Mouse (Mus musculus) limb, embryonic 11.5 days (tissue): Measurements from ENCODE around the gene Gm4871. TPM values are rescaled to one million over a fixed set of nuclear protein-coding genes. Genes with fewer than 3 reads are reported as not detected.
"Not testable (repeated sequence)": the region's sequence is repeated elsewhere in the genome, so short reads cannot be mapped to it uniquely, and the experiment has no call there.

Experiments used
- ATAC-seq: fragments of 200-750 bp; cut with Nextera tagmentation; 2 replicates; pipeline ENCODE4 v1.8.0; 2017; ENCODE audit warnings: low read depth; ENCODE audit not compliant: insufficient number of reproducible peaks, low FRiP score, low TSS enrichment
- DNase-seq: peaks from one replicate; pipeline ENCODE4 v3.0.0-alpha.2; 2015; ENCODE audit warnings: low spot score
- H3K27ac ChIP-seq: fragments of 300-500 bp; sonication (generic); replicated peaks from 2 replicates; pipeline ENCODE4 v1.5.1; 2014; ENCODE audit warnings: low read depth, mild to moderate bottlenecking, low read length
- H3K27me3 ChIP-seq: fragments of 300-500 bp; sonication (generic); 2 replicates; pipeline ENCODE4 v1.6.1; 2014; ENCODE audit warnings: mild to moderate bottlenecking, low read length, mixed read lengths; ENCODE audit not compliant: control insufficient read depth, insufficient read depth
- H3K36me3 ChIP-seq: fragments of 300-500 bp; sonication (generic); 2 replicates; pipeline ENCODE4 v1.6.1; 2014; ENCODE audit warnings: mild to moderate bottlenecking, low read length, moderate library complexity, mixed read lengths; ENCODE audit not compliant: control insufficient read depth, insufficient read depth
- H3K4me1 ChIP-seq: fragments of 300-500 bp; sonication (generic); 2 replicates; pipeline ENCODE4 v1.6.1; 2014; ENCODE audit warnings: low read length, mixed read lengths; ENCODE audit not compliant: control insufficient read depth, insufficient read depth
- H3K4me2 ChIP-seq: fragments of 300-500 bp; sonication (generic); 2 replicates; pipeline ENCODE4 v1.6.1; 2014; ENCODE audit warnings: low read depth, mild to moderate bottlenecking, moderate library complexity; ENCODE audit not compliant: severe bottlenecking
- H3K4me3 ChIP-seq: fragments of 300-500 bp; sonication (generic); 2 replicates; pipeline ENCODE4 v1.5.1; 2014; ENCODE audit warnings: low read depth, low read length
- H3K9ac ChIP-seq: fragments of 300-500 bp; sonication (generic); 2 replicates; pipeline ENCODE4 v1.6.1; 2014; ENCODE audit warnings: mild to moderate bottlenecking, low read length
- H3K9me3 ChIP-seq: fragments of 300-500 bp; sonication (generic); 2 replicates; pipeline ENCODE4 v1.6.1; 2016; ENCODE audit warnings: low read length; ENCODE audit not compliant: control insufficient read depth
- WGBS: fragments of 180-500 bp; shearing (Covaris S2); extraction: QIAGEN DNeasy Blood & Tissue Kit; methylation state at CpG from one replicate; pipeline ENCODE4 v1.1.7; 2014; 5-methylcytosine and 5-hydroxymethylcytosine counted together
- polyA plus RNA-seq: library from polyadenylated mRNA; unstranded; fragments of >200 nt; fragmentation: Nextera tagmentation; extraction: Ambion mirVana; gene quantifications from 2 replicates; pipeline ENCODE4 v1.2.1, GENCODE M21; 2014

Gene Gm4871
- polyA plus RNA-seq, 1 experiment from 2014 or later, result not detected

- no peaks in the 10 kb centered on the region for H3K27me3 ChIP-seq
- DNase-seq (no peak), ATAC-seq (no peak)
- H3K4me1 ChIP-seq, result no peaks in the 10 kb centered on the region
- H3K36me3 ChIP-seq, result no peaks in the 10 kb centered on the region
- no peak overlapping the region for H3K4me2 ChIP-seq
- H3K9me3 ChIP-seq, result no peaks in the 10 kb centered on the region
- H3K9ac ChIP-seq, result no peak overlapping the region
- H3K27ac ChIP-seq, result no peak overlapping the region
- no peak overlapping the region for H3K4me3 ChIP-seq
- 86% methylated on average over 7 of the region's 7 CpGs for WGBS
Observed at GRCm38 (mm10) chr5:145058722-145059121, 26.2 kb upstream of the Gm4871 start.

- Histone ChIP-seq H3K4me3 (no peak overlapping the region), H3K9me3 (no peaks in the 10 kb centered on the region), H3K9ac (no peak overlapping the region), H3K27ac (no peak overlapping the region), H3K4me1 (no peaks in the 10 kb centered on the region), H3K36me3 (no peaks in the 10 kb centered on the region), H3K27me3 (no peaks in the 10 kb centered on the region), H3K4me2 (no peak overlapping the region)
- ATAC-seq, result no peak
- DNase-seq, result no peak
- WGBS, result 82% methylated on average over 8 of the region's 8 CpGs
Observed at GRCm38 (mm10) chr5:145057907-145058306, 25.4 kb upstream of the Gm4871 start.

- not testable (repeated sequence) for H3K4me1 ChIP-seq, H3K9me3 ChIP-seq, H3K9ac ChIP-seq, H3K36me3 ChIP-seq, DNase-seq, ATAC-seq, H3K4me2 ChIP-seq, H3K4me3 ChIP-seq, H3K27ac ChIP-seq, H3K27me3 ChIP-seq
- WGBS, result 62% methylated on average over 3 of the region's 3 CpGs
Observed at GRCm38 (mm10) chr5:145054187-145054586, 21.6 kb upstream of the Gm4871 start.

GRCm38 (mm10) chr5:145042690-145043089, 10.1 kb upstream of the Gm4871 start, which contains the start of gene 1700018F24Rik:
Gene 1700018F24Rik, plus strand, starts transcription at chr5:145042990.
- not testable (repeated sequence) for H3K4me1 ChIP-seq, H3K4me3 ChIP-seq, DNase-seq, H3K36me3 ChIP-seq, H3K27me3 ChIP-seq, ATAC-seq, H3K27ac ChIP-seq, H3K9ac ChIP-seq, H3K4me2 ChIP-seq, H3K9me3 ChIP-seq
- 76% methylated on average over 3 of the region's 3 CpGs for WGBS

- Histone ChIP-seq H3K4me3 (no peak overlapping the region), H3K4me2 (no peak overlapping the region), H3K36me3 (no peaks in the 10 kb centered on the region), H3K27me3 (no peaks in the 10 kb centered on the region), H3K9ac (no peak overlapping the region), H3K9me3 (no peaks in the 10 kb centered on the region), H3K4me1 (no peaks in the 10 kb centered on the region), H3K27ac (no peak overlapping the region)
- ATAC-seq (no peak), DNase-seq (peak; percentile 54)
- 45% methylated on average over 4 of the region's 4 CpGs for WGBS
Observed at GRCm38 (mm10) chr5:145041628-145042027, 9.1 kb upstream of the Gm4871 start.

- not testable (repeated sequence) for H3K27me3 ChIP-seq, H3K9me3 ChIP-seq, DNase-seq, H3K4me3 ChIP-seq, ATAC-seq, H3K9ac ChIP-seq, H3K4me1 ChIP-seq, H3K27ac ChIP-seq, H3K4me2 ChIP-seq, H3K36me3 ChIP-seq
- 72% methylated on average over 1 of the region's 1 CpGs for WGBS
Observed at GRCm38 (mm10) chr5:145030476-145030875, 2.1 kb downstream of the Gm4871 start.

GRCm38 (mm10) chr5:145020712-145021111, 11.8 kb downstream of the Gm4871 start:
- ATAC-seq, H3K27me3 ChIP-seq, H3K27ac ChIP-seq, DNase-seq, H3K4me1 ChIP-seq, H3K9me3 ChIP-seq, H3K4me2 ChIP-seq, H3K36me3 ChIP-seq, H3K9ac ChIP-seq, H3K4me3 ChIP-seq: not testable (repeated sequence)
- WGBS, result 65% methylated on average over 1 of the region's 1 CpGs

- WGBS, result 35% methylated on average over 1 of the region's 1 CpGs
- not testable (repeated sequence) for ATAC-seq
Observed at GRCm38 (mm10) chr5:145020254-145020653, 12.3 kb downstream of the Gm4871 start.

GRCm38 (mm10) chr5:145016761-145017160, 15.8 kb downstream of the Gm4871 start:
- not testable (repeated sequence) for H3K9me3 ChIP-seq, H3K4me2 ChIP-seq, H3K9ac ChIP-seq, H3K4me3 ChIP-seq, ATAC-seq, DNase-seq, H3K4me1 ChIP-seq, H3K36me3 ChIP-seq, H3K27me3 ChIP-seq, H3K27ac ChIP-seq
- 12% methylated on average over 2 of the region's 2 CpGs for WGBS

More at GRCm38 (mm10) chr5:145020254-145020653, 12.3 kb downstream of the Gm4871 start:
- DNase-seq, H3K9me3 ChIP-seq, H3K4me1 ChIP-seq, H3K4me3 ChIP-seq, H3K4me2 ChIP-seq, H3K27ac ChIP-seq, H3K36me3 ChIP-seq, H3K9ac ChIP-seq, H3K27me3 ChIP-seq: not testable (repeated sequence)
